Mouse (Mus musculus) megakaryocyte, embryonic 14.5 days (primary cell): ENCODE results near the gene Gp5. TPM values are rescaled to one million over a fixed set of nuclear protein-coding genes. Genes with fewer than 3 reads are reported as not detected.

Experiments used
- H3K27me3 ChIP-seq: replicated peaks from 2 replicates; pipeline ENCODE3; 2012; ENCODE audit warnings: inconsistent platforms
- H3K36me3 ChIP-seq: replicated peaks from 2 replicates; pipeline ENCODE3; 2012; ENCODE audit warnings: low read length, inconsistent platforms, mixed read lengths
- H3K4me1 ChIP-seq: 2 replicates; pipeline ENCODE4 v1.6.1; 2012; ENCODE audit warnings: inconsistent platforms
- H3K4me3 ChIP-seq: replicated peaks from 2 replicates; pipeline ENCODE3; 2012; ENCODE audit warnings: moderate library complexity, mild to moderate bottlenecking, inconsistent platforms
- H3K9me3 ChIP-seq: 2 replicates; pipeline ENCODE4 v1.6.1; 2012; ENCODE audit warnings: inconsistent platforms
- FLI1 ChIP-seq: IDR thresholded peaks from 2 replicates; pipeline ENCODE4 v1.6.1; 2012; ENCODE audit warnings: low read length, inconsistent platforms, mixed read lengths
- GATA1 ChIP-seq: IDR thresholded peaks from 3 replicates; pipeline ENCODE4 v1.6.1; 2012; ENCODE audit warnings: mixed read lengths, low read length, inconsistent platforms, borderline replicate concordance
- polyA plus RNA-seq: library from polyadenylated mRNA; stranded (reverse); fragments of >175 nt; gene quantifications from 2 replicates; pipeline ENCODE4 v1.2.3, GENCODE M21; 2012; ENCODE audit warnings: low replicate concordance; ENCODE audit not compliant: insufficient read depth

Gene Gp5
- polyA plus RNA-seq, 1 experiment = 1,707 TPM

- TF ChIP-seq FLI1 = no peak
- TF ChIP-seq GATA1 = no peak
- no peaks in the 10 kb centered on the region for H3K36me3 ChIP-seq
- peaks cover 67% of the 10 kb centered on the region for H3K4me1 ChIP-seq
- H3K9me3 ChIP-seq = no peaks in the 10 kb centered on the region
- peak within 1 kb of the TSS; percentile 87 for H3K4me3 ChIP-seq
- peaks cover 87% of the 10 kb centered on the region for H3K27me3 ChIP-seq
These were observed 27.6 kb downstream of the Gp5 start, which contains the start of gene Lrrc15 for GRCm38 (mm10) chr16:30282844-30283495. Gene Lrrc15, minus strand, starts transcription at chr16:30283256.

- TF ChIP-seq GATA1 = no peak
- TF ChIP-seq FLI1 = no peak
- no peaks in the 10 kb centered on the region for H3K36me3 ChIP-seq
- H3K27me3 ChIP-seq = peaks cover 85% of the 10 kb centered on the region
- peak overlapping the region; percentile 76 for H3K4me3 ChIP-seq
- no peaks in the 10 kb centered on the region for H3K9me3 ChIP-seq
- H3K4me1 ChIP-seq = peaks cover 72% of the 10 kb centered on the region
These were observed 29.8 kb downstream of the Gp5 start for GRCm38 (mm10) chr16:30280676-30281297.

- Histone ChIP-seq H3K36me3 (no peaks in the 10 kb centered on the region), H3K4me3 (no peak overlapping the region), H3K27me3 (peaks cover 78% of the 10 kb centered on the region), H3K4me1 (peaks cover 63% of the 10 kb centered on the region), H3K9me3 (no peaks in the 10 kb centered on the region)
- TF ChIP-seq FLI1 (no peak), GATA1 (no peak)
These were observed 32.2 kb downstream of the Gp5 start for GRCm38 (mm10) chr16:30278406-30278805.

GRCm38 (mm10) chr16:30275558-30276340 is 34.8 kb downstream of the Gp5 start:
- Histone ChIP-seq H3K27me3 (peaks cover 62% of the 10 kb centered on the region), H3K9me3 (no peaks in the 10 kb centered on the region), H3K4me3 (no peak overlapping the region), H3K36me3 (no peaks in the 10 kb centered on the region), H3K4me1 (peaks cover 62% of the 10 kb centered on the region)
- TF ChIP-seq GATA1 (no peak), FLI1 (no peak)

GRCm38 (mm10) chr16:30273065-30273464 is 37.5 kb downstream of the Gp5 start:
- no peaks in the 10 kb centered on the region for H3K9me3 ChIP-seq
- no peak overlapping the region for H3K4me3 ChIP-seq
- TF ChIP-seq GATA1 (no peak), FLI1 (no peak)
- H3K4me1 ChIP-seq = peaks cover 60% of the 10 kb centered on the region
- H3K36me3 ChIP-seq = no peaks in the 10 kb centered on the region
- peaks cover 51% of the 10 kb centered on the region for H3K27me3 ChIP-seq

- Histone ChIP-seq H3K9me3 (no peaks in the 10 kb centered on the region), H3K27me3 (peaks cover 43% of the 10 kb centered on the region), H3K4me1 (peaks cover 56% of the 10 kb centered on the region), H3K4me3 (no peak overlapping the region), H3K36me3 (no peaks in the 10 kb centered on the region)
- no peak for TF ChIP-seq GATA1
- TF ChIP-seq FLI1 = no peak
These were observed 38.5 kb downstream of the Gp5 start for GRCm38 (mm10) chr16:30271941-30272595.

GRCm38 (mm10) chr16:30271223-30271761 is 39.3 kb downstream of the Gp5 start:
- Histone ChIP-seq H3K4me1 (peaks cover 53% of the 10 kb centered on the region), H3K9me3 (no peaks in the 10 kb centered on the region), H3K36me3 (no peaks in the 10 kb centered on the region), H3K4me3 (no peak overlapping the region), H3K27me3 (peaks cover 44% of the 10 kb centered on the region)
- TF ChIP-seq FLI1 (no peak), GATA1 (no peak)

- Histone ChIP-seq H3K36me3 (no peaks in the 10 kb centered on the region), H3K9me3 (no peaks in the 10 kb centered on the region), H3K27me3 (peaks cover 16% of the 10 kb centered on the region), H3K4me1 (peaks cover 68% of the 10 kb centered on the region), H3K4me3 (no peak within 1 kb of the TSS)
- TF ChIP-seq GATA1 (no peak), FLI1 (no peak)
These were observed 43.2 kb downstream of the Gp5 start, which contains the start of gene Cpn2 for GRCm38 (mm10) chr16:30267359-30267758. Gene Cpn2, minus strand, starts transcription at chr16:30267499.

GRCm38 (mm10) chr16:30266561-30266960 is 44.0 kb downstream of the Gp5 start:
- Histone ChIP-seq H3K9me3 (no peaks in the 10 kb centered on the region), H3K27me3 (peaks cover 16% of the 10 kb centered on the region), H3K36me3 (no peaks in the 10 kb centered on the region), H3K4me3 (no peak overlapping the region), H3K4me1 (peaks cover 65% of the 10 kb centered on the region)
- no peak for TF ChIP-seq GATA1
- TF ChIP-seq FLI1 = no peak
